Mouse (Mus musculus) kidney, adult 2 months (tissue): ENCODE data around the gene Slc31a1.

Source experiments
- CTCF ChIP-seq: fragments of 200-500 bp; conservative IDR thresholded peaks from 2 replicates; pipeline ENCODE4 v1.5.1; 2011; ENCODE audit warnings: low read depth, mild to moderate bottlenecking, control low read depth, low read length, moderate library complexity, mixed read lengths; ENCODE audit not compliant: insufficient read depth, insufficient read length
- POLR2A ChIP-seq: fragments of 200-500 bp; IDR thresholded peaks from one replicate; pipeline ENCODE4 v1.6.1; 2011; ENCODE audit warnings: low read depth, low read length, control low read depth

- TF ChIP-seq CTCF: no peak
- no peak for TF ChIP-seq POLR2A
These were observed 1.9 kb downstream of the Slc31a1 start for GRCm38 (mm10) chr4:62362437-62362836.
